Mouse (Mus musculus): ENCODE measurements around the gene Evc.

Gene Evc

GRCm38 (mm10) chr5:37336485-37337105 is at the start of gene Evc:
Evc (minus strand) TSS chr5:37336894.
- peak; percentile 81 for DNase-seq (ENCODE audit: low read depth, low spot score)

GRCm38 (mm10) chr5:37383570-37383969 is 46.9 kb upstream of the Evc start:
- DNase-seq (ENCODE audit: low read depth, low spot score): peak; percentile 22

- DNase-seq (ENCODE audit: low read depth, low spot score): peak; percentile 85
Observed at GRCm38 (mm10) chr5:37380641-37381040, 43.9 kb upstream of the Evc start.

- DNase-seq (ENCODE audit: low read depth, low spot score): no peak
Observed at GRCm38 (mm10) chr5:37377376-37377775, 40.7 kb upstream of the Evc start.

- DNase-seq (ENCODE audit: low read depth, low spot score): no peak
Observed at GRCm38 (mm10) chr5:37368796-37369195, 32.1 kb upstream of the Evc start.

- DNase-seq (ENCODE audit: low read depth, low spot score): peak; percentile 13
Observed at GRCm38 (mm10) chr5:37365751-37366150, 29.1 kb upstream of the Evc start.

- DNase-seq (ENCODE audit: low read depth, low spot score): no peak
Observed at GRCm38 (mm10) chr5:37363284-37363683, 26.6 kb upstream of the Evc start.

GRCm38 (mm10) chr5:37362618-37363017 is 25.9 kb upstream of the Evc start:
- DNase-seq (ENCODE audit: low read depth, low spot score): no peak

GRCm38 (mm10) chr5:37356027-37356426 is 19.3 kb upstream of the Evc start:
- no peak for DNase-seq (ENCODE audit: low read depth, low spot score)

- DNase-seq (ENCODE audit: low read depth, low spot score): peak; percentile 87
Observed at GRCm38 (mm10) chr5:37354385-37354784, 17.7 kb upstream of the Evc start.

- peak; percentile 61 for DNase-seq (ENCODE audit: low read depth, low spot score)
Observed at GRCm38 (mm10) chr5:37351791-37352190, 15.1 kb upstream of the Evc start.

- no peak for DNase-seq (ENCODE audit: low read depth, low spot score)
Observed at GRCm38 (mm10) chr5:37343962-37344361, 7.3 kb upstream of the Evc start.

GRCm38 (mm10) chr5:37338288-37338687 is 1.6 kb upstream of the Evc start, which contains the start of gene Evc2:
Evc2 (plus strand) TSS chr5:37338499.
- peak; percentile 86 for DNase-seq (ENCODE audit: low read depth, low spot score)

- DNase-seq (ENCODE audit: low read depth, low spot score): peak; percentile 41
Observed at GRCm38 (mm10) chr5:37337696-37338095, 1.0 kb upstream of the Evc start.

GRCm38 (mm10) chr5:37335061-37335460 is 1.6 kb downstream of the Evc start:
- no peak for DNase-seq (ENCODE audit: low read depth, low spot score)

- DNase-seq (ENCODE audit: low read depth, low spot score): no peak
Observed at GRCm38 (mm10) chr5:37332066-37332465, 4.6 kb downstream of the Evc start.

- no peak for DNase-seq (ENCODE audit: low read depth, low spot score)
Observed at GRCm38 (mm10) chr5:37331133-37331505, 5.6 kb downstream of the Evc start.

GRCm38 (mm10) chr5:37330449-37331132 is 6.1 kb downstream of the Evc start:
- DNase-seq (ENCODE audit: low read depth, low spot score): no peak

GRCm38 (mm10) chr5:37326675-37327074 is 10.0 kb downstream of the Evc start:
- DNase-seq (ENCODE audit: low read depth, low spot score): no peak

- no peak for DNase-seq (ENCODE audit: low read depth, low spot score)
Observed at GRCm38 (mm10) chr5:37320761-37321160, 15.9 kb downstream of the Evc start.

GRCm38 (mm10) chr5:37320174-37320573 is 16.5 kb downstream of the Evc start:
- DNase-seq (ENCODE audit: low read depth, low spot score): no peak

GRCm38 (mm10) chr5:37318715-37319114 is 18.0 kb downstream of the Evc start:
- no peak for DNase-seq (ENCODE audit: low read depth, low spot score)

GRCm38 (mm10) chr5:37312980-37313722 is 23.5 kb downstream of the Evc start:
- DNase-seq (ENCODE audit: low read depth, low spot score): no peak

Measured in 3T3-L1 (cell line).